Mouse (Mus musculus): ENCODE measurements at regions not wholly inside any gene's neighbourhood (a gene's known extent, or its start where the extent isn't known, plus 50 kb on each side); places are given as distances from the start of the nearest gene placed in this dataset.

GRCm38 (mm10) chr9:13905086-13905669 lies 77.7 kb downstream of the Fam76b start:
- no peak for DNase-seq (ENCODE audit: extremely low read depth, low read depth, low spot score)

GRCm38 (mm10) chr9:13906736-13907135 lies 79.2 kb downstream of the Fam76b start:
- DNase-seq (ENCODE audit: extremely low read depth, low read depth, low spot score), result no peak

- DNase-seq (ENCODE audit: extremely low read depth, low read depth, low spot score), result no peak
Observed at GRCm38 (mm10) chr9:13909604-13910003, 82.1 kb downstream of the Fam76b start.

- no peak for DNase-seq (ENCODE audit: extremely low read depth, low read depth, low spot score)
Observed at GRCm38 (mm10) chr9:13910091-13910490, 82.6 kb downstream of the Fam76b start.

- DNase-seq (ENCODE audit: extremely low read depth, low read depth, low spot score), result no peak
Observed at GRCm38 (mm10) chr9:13913459-13913858, 85.9 kb downstream of the Fam76b start.

GRCm38 (mm10) chr9:13914131-13914530 lies 86.6 kb downstream of the Fam76b start:
- DNase-seq (ENCODE audit: extremely low read depth, low read depth, low spot score), result no peak

- no peak for DNase-seq (ENCODE audit: extremely low read depth, low read depth, low spot score)
Observed at GRCm38 (mm10) chr9:13914847-13915246, 87.3 kb downstream of the Fam76b start.

GRCm38 (mm10) chr9:13916837-13917236 lies 89.3 kb downstream of the Fam76b start:
- no peak for DNase-seq (ENCODE audit: extremely low read depth, low read depth, low spot score)

- DNase-seq (ENCODE audit: extremely low read depth, low read depth, low spot score), result no peak
Observed at GRCm38 (mm10) chr9:13918606-13919202, 91.2 kb downstream of the Fam76b start.

- no peak for DNase-seq (ENCODE audit: extremely low read depth, low read depth, low spot score)
Observed at GRCm38 (mm10) chr9:13919739-13920410, 92.4 kb downstream of the Fam76b start.

GRCm38 (mm10) chr9:13920623-13921022 lies 93.1 kb downstream of the Fam76b start:
- DNase-seq (ENCODE audit: extremely low read depth, low read depth, low spot score), result no peak

- no peak for DNase-seq (ENCODE audit: extremely low read depth, low read depth, low spot score)
Observed at GRCm38 (mm10) chr9:13932001-13932508, 104.5 kb downstream of the Fam76b start.

GRCm38 (mm10) chr9:13933404-13933803 lies 105.9 kb downstream of the Fam76b start:
- no peak for DNase-seq (ENCODE audit: extremely low read depth, low read depth, low spot score)

GRCm38 (mm10) chr9:13937301-13937700 lies 109.8 kb downstream of the Fam76b start:
- peak; percentile 90 for DNase-seq (ENCODE audit: extremely low read depth, low read depth, low spot score)

- DNase-seq (ENCODE audit: extremely low read depth, low read depth, low spot score), result no peak
Observed at GRCm38 (mm10) chr9:13946519-13946918, 119.0 kb downstream of the Fam76b start.

- DNase-seq (ENCODE audit: extremely low read depth, low read depth, low spot score), result no peak
Observed at GRCm38 (mm10) chr9:13952157-13952556, 124.6 kb downstream of the Fam76b start.

GRCm38 (mm10) chr9:13963140-13963763 lies 135.7 kb downstream of the Fam76b start:
- peak; percentile 84 for DNase-seq (ENCODE audit: extremely low read depth, low read depth, low spot score)

- DNase-seq (ENCODE audit: extremely low read depth, low read depth, low spot score), result peak; percentile 75
Observed at GRCm38 (mm10) chr9:13963796-13964195, 136.3 kb downstream of the Fam76b start.

- DNase-seq (ENCODE audit: extremely low read depth, low read depth, low spot score), result peak; percentile 83
Observed at GRCm38 (mm10) chr9:13964256-13964655, 136.7 kb downstream of the Fam76b start.

GRCm38 (mm10) chr9:13966212-13966611 lies 138.7 kb downstream of the Fam76b start:
- DNase-seq (ENCODE audit: extremely low read depth, low read depth, low spot score), result no peak

- DNase-seq (ENCODE audit: extremely low read depth, low read depth, low spot score), result no peak
Observed at GRCm38 (mm10) chr9:13969262-13969661, 141.7 kb downstream of the Fam76b start.

GRCm38 (mm10) chr9:13973600-13973999 lies 146.1 kb downstream of the Fam76b start:
- no peak for DNase-seq (ENCODE audit: extremely low read depth, low read depth, low spot score)
